Mouse (Mus musculus) testis, adult 2 months (tissue): ENCODE measurements around the gene Nckap5. TPM values are rescaled to one million over a fixed set of nuclear protein-coding genes. Genes with fewer than 3 reads are reported as not detected.

Experiments used
- H3K27ac ChIP-seq: fragments of 200-500 bp; 2 replicates; pipeline ENCODE4 v1.5.1; 2012; ENCODE audit warnings: low read depth, low read length; ENCODE audit not compliant: control insufficient read depth, insufficient read depth
- H3K27me3 ChIP-seq: fragments of 200-500 bp; 2 replicates; pipeline ENCODE4 v1.6.1; 2012; ENCODE audit warnings: mild to moderate bottlenecking, low read length, moderate library complexity; ENCODE audit not compliant: control insufficient read depth, insufficient read depth
- H3K36me3 ChIP-seq: fragments of 200-500 bp; 2 replicates; pipeline ENCODE4 v1.6.1; 2012; ENCODE audit warnings: mild to moderate bottlenecking, low read length; ENCODE audit not compliant: control insufficient read depth, insufficient read depth
- H3K4me1 ChIP-seq: fragments of 200-500 bp; 2 replicates; pipeline ENCODE4 v1.6.1; 2012; ENCODE audit warnings: low read length; ENCODE audit not compliant: control insufficient read depth, insufficient read depth
- H3K4me3 ChIP-seq: fragments of 200-500 bp; 2 replicates; pipeline ENCODE4 v1.5.1; 2012; ENCODE audit warnings: low read depth, mild to moderate bottlenecking, low read length, moderate library complexity, mixed read lengths; ENCODE audit not compliant: control insufficient read depth
- CTCF ChIP-seq: fragments of 200-500 bp; IDR thresholded peaks from 2 replicates; pipeline ENCODE4 v1.5.1; 2012; ENCODE audit warnings: low read depth, mild to moderate bottlenecking, inconsistent platforms, low read length, moderate library complexity; ENCODE audit not compliant: control insufficient read depth, insufficient read depth, insufficient replicate concordance
- POLR2A ChIP-seq: fragments of 200-500 bp; IDR thresholded peaks from 2 replicates; pipeline ENCODE4 v1.6.1; 2012; ENCODE audit warnings: low read depth, mild to moderate bottlenecking, inconsistent platforms, low read length, moderate library complexity; ENCODE audit not compliant: control insufficient read depth
- polyA plus RNA-seq: library from polyadenylated mRNA; depleted of rRNA; stranded (reverse); fragments of >200 nt; gene quantifications from 2 replicates; pipeline ENCODE4 v1.2.3, GENCODE M21; 2012

The Nckap5 gene
- polyA plus RNA-seq, 1 experiment = 1.0 TPM

DNA sequence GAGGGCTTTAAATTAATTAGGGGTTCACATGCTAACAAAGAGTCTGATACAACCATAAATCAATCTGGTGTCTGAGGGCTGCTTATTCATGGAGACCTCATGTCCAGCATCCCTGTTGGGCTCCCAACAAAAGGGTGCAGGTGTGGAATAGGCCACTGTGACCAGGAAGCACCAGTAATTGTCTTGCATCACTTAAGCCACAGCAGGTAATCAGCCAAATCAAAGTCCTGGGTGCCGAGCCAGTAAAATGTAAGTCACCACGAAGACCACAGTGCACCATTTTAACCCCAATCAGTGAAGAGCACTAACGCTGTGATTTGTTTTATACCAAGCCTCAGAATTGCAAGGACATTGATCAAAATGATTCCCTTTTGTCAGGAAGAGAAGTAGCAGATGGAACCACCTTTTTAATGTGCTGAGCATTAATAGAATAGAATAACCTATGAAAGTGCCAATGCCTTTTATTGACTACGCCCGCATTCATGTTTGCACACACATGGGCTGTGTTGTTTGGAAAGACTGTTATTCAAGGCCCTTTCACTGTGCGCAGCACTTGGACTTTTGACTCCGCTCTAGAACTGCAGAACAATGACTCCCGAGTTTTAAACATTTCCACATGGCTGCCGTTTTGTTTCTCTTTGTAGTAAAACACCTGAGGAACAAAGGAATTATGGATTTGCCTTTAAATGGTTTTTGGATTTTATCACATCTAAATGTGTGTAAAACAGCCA is 393.5 kb downstream of the Nckap5 start:
- TF ChIP-seq CTCF (no peak), POLR2A (no peak)
- no peaks in the 10 kb centered on the region for H3K4me1 ChIP-seq
- no peak overlapping the region for H3K4me3 ChIP-seq
- no peaks in the 10 kb centered on the region for H3K27me3 ChIP-seq
- H3K36me3 ChIP-seq = no peaks in the 10 kb centered on the region
- H3K27ac ChIP-seq = no peak overlapping the region

DNA sequence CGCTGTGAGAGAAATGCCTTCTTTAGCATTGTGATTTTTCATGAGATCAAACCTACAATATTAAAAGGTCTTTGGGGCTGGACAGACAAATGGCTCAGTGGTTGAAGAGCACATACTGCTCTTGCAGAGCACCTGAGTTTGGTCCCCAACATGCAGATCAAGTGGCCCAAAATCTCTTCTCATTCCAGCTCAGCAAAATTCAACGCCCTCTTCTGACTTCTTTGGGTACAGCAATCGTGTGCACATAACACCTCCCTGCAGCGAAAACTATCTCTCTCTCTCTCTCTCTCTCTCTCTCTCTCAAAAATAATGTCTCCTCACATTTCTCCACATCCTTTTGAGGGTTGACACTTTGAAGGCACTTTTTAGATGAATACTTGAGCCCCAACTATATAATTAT is 398.3 kb downstream of the Nckap5 start:
- H3K4me1 ChIP-seq = no peaks in the 10 kb centered on the region
- TF ChIP-seq CTCF (no peak), POLR2A (no peak)
- H3K4me3 ChIP-seq = no peak overlapping the region

DNA sequence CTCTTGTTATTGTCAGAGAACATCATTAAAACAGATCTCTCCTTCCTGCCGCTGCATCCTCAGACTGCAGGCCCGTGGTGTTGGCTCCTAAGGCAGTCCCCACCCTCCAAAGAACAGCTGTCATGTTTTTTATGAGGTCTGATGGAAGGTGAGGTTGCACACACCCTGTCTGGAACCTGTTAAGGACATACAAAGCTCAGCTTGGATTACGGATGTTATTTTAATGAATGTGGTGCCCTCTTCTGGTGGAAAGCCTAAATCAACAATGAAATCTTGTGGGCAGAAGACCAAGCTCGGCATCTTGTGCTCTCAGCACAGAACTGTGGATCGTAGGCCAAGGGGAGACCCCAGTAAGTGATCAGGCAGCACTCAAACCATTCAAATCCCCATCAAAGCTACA is 399.0 kb downstream of the Nckap5 start:
- H3K4me1 ChIP-seq = no peaks in the 10 kb centered on the region
- TF ChIP-seq POLR2A (no peak), CTCF (no peak)
- no peaks in the 10 kb centered on the region for H3K27me3 ChIP-seq
- H3K36me3 ChIP-seq = no peaks in the 10 kb centered on the region
- no peak overlapping the region for H3K4me3 ChIP-seq
- H3K27ac ChIP-seq = no peak overlapping the region

More for the DNA sequence above, 398.3 kb downstream of the Nckap5 start:
- no peaks in the 10 kb centered on the region for H3K36me3 ChIP-seq
- H3K27me3 ChIP-seq = no peaks in the 10 kb centered on the region
- no peak overlapping the region for H3K27ac ChIP-seq

DNA sequence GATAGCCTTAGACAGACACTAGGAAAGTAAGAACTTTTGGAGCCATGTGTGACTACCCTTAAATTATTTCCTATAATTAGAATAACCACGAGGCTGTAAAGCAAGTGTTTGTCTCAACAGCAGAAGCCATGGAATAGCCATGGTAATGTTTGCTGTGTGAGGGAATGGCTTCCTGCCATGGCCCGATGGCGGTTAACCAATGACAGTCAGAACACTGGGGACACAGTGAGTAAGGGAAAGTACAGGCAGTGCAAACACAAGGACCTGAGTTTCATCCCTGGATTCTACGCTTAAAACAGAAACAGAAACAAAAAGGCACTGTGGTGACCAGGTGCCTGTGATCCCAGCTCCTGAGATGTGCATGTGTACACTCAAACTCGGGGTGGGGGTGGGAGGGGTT is 419.2 kb downstream of the Nckap5 start:
- Histone ChIP-seq H3K4me1 (no peaks in the 10 kb centered on the region), H3K27ac (no peak overlapping the region), H3K36me3 (no peaks in the 10 kb centered on the region), H3K4me3 (no peak overlapping the region), H3K27me3 (no peaks in the 10 kb centered on the region)
- no peak for TF ChIP-seq CTCF

DNA sequence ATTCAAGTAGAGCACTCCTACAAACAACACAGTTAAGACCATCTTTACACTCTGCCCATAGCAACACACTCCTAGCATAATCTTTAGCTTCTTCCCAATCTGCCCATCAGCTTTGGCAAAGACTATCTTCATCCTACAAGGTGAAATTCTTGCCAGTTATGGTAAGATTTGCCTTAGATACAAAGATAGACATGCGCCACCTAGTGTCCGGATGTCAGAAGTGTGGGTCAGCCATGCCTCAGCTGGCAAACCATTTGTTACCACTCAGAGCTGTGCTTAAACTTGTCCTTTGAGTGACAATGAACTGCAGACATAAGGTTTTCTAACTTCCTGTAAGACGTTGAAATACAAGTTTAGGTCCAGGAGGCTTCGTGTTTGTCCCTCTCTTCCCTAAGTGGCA is 422.7 kb downstream of the Nckap5 start:
- H3K27me3 ChIP-seq = no peaks in the 10 kb centered on the region
- no peaks in the 10 kb centered on the region for H3K36me3 ChIP-seq
- no peak overlapping the region for H3K4me3 ChIP-seq
- TF ChIP-seq CTCF = peak; percentile 73; the same call in 1 of the 2 replicates
- TF ChIP-seq POLR2A = no peak
- H3K27ac ChIP-seq = no peak overlapping the region
- H3K4me1 ChIP-seq = no peaks in the 10 kb centered on the region

DNA sequence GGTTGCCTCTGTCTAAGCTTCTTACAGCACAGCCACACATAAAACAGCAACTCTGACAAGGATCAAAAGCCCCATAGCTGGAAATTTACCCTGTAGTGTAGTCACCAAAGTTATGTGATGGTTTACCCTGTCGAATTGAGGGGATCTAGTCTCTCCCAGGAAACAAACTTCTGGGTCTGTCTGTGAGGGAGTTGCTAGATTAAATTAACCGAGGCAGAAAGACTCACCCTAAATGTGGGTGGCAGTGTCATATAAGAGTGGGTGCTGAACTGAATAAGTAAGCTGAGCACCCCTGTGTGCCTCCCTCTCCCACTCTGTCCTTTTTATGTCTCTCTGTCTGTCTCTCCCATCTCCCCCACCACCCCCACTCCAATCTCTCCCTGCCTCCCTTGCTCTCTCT is 425.1 kb downstream of the Nckap5 start:
- TF ChIP-seq CTCF = no peak
- TF ChIP-seq POLR2A = no peak
- Histone ChIP-seq H3K4me3 (no peak overlapping the region), H3K27ac (no peak overlapping the region), H3K27me3 (no peaks in the 10 kb centered on the region), H3K36me3 (no peaks in the 10 kb centered on the region), H3K4me1 (no peaks in the 10 kb centered on the region)

DNA sequence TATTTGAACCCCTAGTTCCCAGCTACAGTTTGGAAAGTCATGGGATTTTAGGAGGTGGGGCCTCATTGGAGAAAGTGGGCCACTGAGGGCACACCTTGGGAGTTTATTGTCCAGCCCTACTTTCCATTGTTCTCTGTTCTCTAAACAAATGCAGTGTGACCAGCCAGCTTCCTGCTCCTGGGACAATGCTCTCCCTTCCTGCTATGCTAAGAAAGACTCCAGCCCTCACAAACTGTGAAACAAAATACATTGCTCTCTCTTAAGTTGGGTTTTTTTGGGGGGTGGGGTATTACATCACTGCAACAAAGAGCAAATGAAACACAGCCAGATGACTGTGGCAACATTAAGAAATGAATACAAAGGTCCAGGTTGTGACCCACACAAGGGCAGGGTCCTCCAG is 426.6 kb downstream of the Nckap5 start:
- Histone ChIP-seq H3K36me3 (no peaks in the 10 kb centered on the region), H3K4me1 (no peaks in the 10 kb centered on the region), H3K27ac (no peak overlapping the region), H3K27me3 (no peaks in the 10 kb centered on the region), H3K4me3 (no peak overlapping the region)
- TF ChIP-seq POLR2A (no peak), CTCF (no peak)
